Mouse (Mus musculus): ENCODE results near the gene Lrrc41. TPM values are rescaled to one million over a fixed set of nuclear protein-coding genes. Genes with fewer than 3 reads are reported as not detected.

Gene Lrrc41
- total RNA-seq (2021), result 10 to 100 TPM; 42.3 to 43.7 TPM

GRCm38 (mm10) chr4:116074861-116075620, at the start of gene Lrrc41, which contains the start of gene Uqcrh:
TSS of gene Lrrc41 (plus strand) at chr4:116075269.
TSS of gene Uqcrh (minus strand) at chr4:116075071.
- intact Hi-C loops (cut with DNase I), result no loop called here

DNA sequence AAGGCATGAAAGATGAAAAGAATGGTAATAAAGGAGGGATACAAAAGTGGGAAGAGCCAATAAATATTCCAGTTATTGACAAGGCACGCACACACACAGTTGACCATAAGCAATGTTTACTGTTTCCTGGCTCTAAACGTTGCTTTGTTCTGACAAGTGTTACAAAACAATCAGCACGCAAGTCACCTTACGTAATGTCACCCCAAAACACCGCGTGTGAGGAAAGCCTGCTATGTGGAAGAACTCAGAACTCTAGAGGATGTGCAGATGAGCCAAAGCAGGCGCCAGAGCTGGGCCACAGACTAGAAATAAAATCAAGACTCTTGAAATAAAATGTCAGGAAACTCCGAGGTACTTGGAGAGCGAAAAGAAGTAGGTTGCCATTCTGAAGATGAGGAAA, 42.2 kb upstream of the Lrrc41 start:
- intact Hi-C loops (cut with DNase I), result loop anchor here (1.0 kb wide), 1 partner anchor 17 kb away; no protein-coding TSS in a partner anchor
- no peak for DNase-seq (ENCODE audit: low spot score in 2 of 2)

More at GRCm38 (mm10) chr4:116074861-116075620, at the start of gene Lrrc41, which contains the start of gene Uqcrh:
- DNase-seq (ENCODE audit: low spot score in 2 of 2), result peak; percentile 95 to 96

GRCm38 (mm10) chr4:116033374-116033773, 41.7 kb upstream of the Lrrc41 start:
- peak; percentile 59 to 71 for DNase-seq (ENCODE audit: low spot score in 2 of 2)

GRCm38 (mm10) chr4:116040466-116040865, 34.6 kb upstream of the Lrrc41 start:
- DNase-seq (ENCODE audit: low spot score in 2 of 2), result no peak
- intact Hi-C loops (cut with DNase I), result no loop called here

More at GRCm38 (mm10) chr4:116033374-116033773, 41.7 kb upstream of the Lrrc41 start:
- intact Hi-C loops (cut with DNase I), result loop anchor here (1.0 kb wide), 1 partner anchor 17 kb away; no protein-coding TSS in a partner anchor

- intact Hi-C loops (cut with DNase I), result no loop called here
Observed at GRCm38 (mm10) chr4:116042186-116042585, 32.9 kb upstream of the Lrrc41 start.

GRCm38 (mm10) chr4:116046604-116047003, 28.5 kb upstream of the Lrrc41 start:
- DNase-seq (ENCODE audit: low spot score in 2 of 2), result no peak
- intact Hi-C loops (cut with DNase I), result no loop called here

More at GRCm38 (mm10) chr4:116042186-116042585, 32.9 kb upstream of the Lrrc41 start:
- DNase-seq (ENCODE audit: low spot score in 2 of 2), result no peak

DNA sequence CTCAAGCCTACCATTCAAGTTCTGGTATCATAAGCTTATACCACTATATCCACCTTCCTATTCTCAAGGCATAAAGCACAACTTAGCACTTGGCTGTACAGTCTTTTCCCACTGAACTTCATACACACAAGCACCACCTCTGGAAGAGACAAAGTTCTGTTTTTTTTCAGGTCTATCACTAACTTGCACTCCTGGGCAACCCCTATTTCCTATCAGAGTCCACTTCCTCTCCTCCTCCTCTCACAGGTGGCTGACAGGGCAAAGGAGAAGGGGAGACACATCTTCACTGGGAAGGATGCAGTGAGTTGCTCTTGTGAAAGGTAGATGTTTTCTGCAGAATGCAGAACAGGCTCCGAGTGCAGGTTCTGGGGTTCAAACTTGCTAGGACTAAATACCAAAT, 27.4 kb upstream of the Lrrc41 start:
- no peak for DNase-seq (ENCODE audit: low spot score in 2 of 2)
- intact Hi-C loops (cut with DNase I), result no loop called here

DNA sequence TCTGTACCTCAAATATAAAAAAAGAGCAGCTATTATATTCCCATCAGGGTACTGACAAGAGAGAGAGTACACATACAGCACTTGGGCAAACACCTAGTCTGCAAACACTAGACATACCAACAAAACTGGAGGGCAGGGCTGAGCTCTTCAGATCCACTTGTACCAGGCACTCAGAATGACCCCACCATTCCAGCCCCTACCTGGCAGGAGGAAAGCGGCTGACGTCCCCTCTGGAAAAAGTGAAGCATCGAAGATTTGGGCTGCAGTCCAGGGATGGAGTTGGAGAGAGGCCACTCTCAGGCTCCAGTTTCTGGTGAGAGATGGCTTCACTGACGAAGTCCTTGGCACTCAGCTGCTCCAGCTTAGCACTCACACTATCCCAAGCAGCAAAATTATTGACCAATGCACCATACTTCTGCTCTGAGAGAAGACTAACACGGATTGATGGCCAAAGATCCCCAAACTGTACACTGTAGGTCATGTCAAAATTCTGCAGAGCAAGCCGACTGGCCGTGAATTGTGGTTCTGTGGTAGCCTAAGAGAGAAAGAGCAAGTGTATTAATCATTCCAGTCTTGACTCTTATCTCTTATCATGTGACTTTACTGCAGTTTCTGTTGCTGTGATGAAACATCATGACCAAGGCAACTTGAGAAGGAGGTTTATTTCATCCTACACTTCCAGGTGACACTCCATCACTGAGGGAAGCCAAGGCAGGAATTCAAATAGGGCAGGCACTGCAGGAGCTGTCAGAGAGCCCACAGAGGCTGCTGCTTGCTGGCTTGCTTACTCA, 26.7 kb upstream of the Lrrc41 start:
- intact Hi-C loops (cut with DNase I), result no loop called here

DNA sequence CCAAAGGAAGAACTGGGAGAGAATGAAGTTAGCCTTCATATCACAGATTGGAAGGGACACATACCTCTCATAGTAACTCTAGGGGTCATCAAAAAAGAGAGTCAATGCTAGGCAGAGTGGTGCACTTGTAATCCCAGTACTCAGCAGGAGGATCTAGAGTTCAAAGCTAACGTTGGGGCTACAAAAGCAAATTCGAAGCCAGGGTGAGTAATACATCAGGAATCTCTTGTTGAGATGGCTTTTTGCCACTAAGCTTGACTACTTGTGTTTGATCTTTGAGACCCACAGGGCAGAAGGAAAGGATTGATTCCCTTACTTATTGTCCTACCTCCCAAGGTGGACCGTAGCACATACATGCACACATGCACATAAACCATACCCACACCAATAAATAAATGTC, 25.9 kb upstream of the Lrrc41 start:
- DNase-seq (ENCODE audit: low spot score in 2 of 2), result no peak
- intact Hi-C loops (cut with DNase I), result no loop called here

More for the DNA sequence above, 26.7 kb upstream of the Lrrc41 start:
- no peak for DNase-seq (ENCODE audit: low spot score in 2 of 2)

DNA sequence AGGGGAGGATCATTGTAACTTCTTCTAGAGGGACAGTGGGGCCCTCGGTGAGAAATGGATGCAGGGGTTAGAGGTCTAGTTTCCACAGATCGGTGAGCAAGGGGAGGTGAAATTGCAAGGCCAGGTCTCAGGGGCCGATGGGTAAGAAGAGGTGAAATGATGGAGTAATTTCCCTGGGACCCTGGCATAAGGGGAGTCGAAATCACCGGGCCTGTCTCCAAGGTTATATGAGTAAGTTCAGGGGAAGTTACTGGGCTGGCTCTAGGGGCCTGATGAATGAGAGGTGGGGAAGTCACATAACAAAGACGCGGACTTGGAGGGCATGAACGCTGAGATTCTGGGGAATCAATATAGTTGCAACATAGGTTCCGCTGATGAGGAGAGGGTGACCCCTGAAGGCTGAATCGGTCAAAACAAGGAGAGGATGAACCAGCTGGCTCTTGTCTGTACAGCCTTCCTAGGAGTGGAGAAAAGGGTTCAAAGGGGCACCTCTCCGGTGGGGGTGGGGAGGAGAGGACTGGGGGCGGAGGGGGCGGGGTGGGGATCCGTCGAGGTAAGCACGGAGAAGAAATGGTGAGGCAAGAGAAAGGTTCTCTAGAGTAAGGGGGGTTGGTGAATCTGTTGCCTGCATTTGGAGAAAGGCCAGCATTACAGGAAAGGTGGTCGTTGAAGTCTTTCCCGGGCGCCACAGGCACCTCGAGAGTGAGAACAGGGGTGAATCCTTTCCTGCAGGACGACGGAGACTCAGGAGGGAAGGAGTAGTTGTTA, 22.4 kb upstream of the Lrrc41 start:
- DNase-seq (ENCODE audit: low spot score in 2 of 2), result no peak
- intact Hi-C loops (cut with DNase I), result loop anchor here (2.0 kb wide), 1 partner anchor 46 kb away; no protein-coding TSS in a partner anchor

DNA sequence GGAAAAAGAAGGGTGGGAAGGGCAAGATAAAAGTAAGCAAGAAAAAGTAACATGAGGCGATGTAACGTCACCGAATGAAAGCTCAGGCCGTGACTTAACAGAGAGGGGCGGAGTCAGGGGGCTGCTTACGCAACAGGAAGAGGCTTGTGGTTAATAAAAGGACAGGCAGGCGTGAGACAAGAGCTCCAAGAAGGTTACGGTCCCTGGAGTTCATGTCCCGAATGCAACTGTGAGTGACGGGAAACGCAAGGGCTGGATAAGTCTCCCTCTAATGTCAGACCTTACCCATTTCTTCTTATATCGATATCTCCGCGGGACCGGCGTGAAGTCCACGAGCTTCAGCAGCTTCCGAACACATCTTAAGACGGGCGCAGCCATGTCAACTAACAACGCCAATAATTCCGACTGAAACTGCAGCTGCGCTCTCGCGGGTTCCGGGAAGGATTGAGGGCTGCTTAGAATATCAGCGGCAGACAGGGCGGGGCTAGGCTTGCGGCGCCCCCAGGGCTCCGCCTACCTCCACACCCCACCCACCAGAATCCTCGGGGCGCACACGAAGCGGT, 21.6 kb upstream of the Lrrc41 start, which contains the start of gene Nsun4:
Nsun4 (minus strand) TSS at position 478 of the 563 bp plus-strand sequence.
- DNase-seq (ENCODE audit: low spot score in 2 of 2), result peak; percentile 90 to 91
- intact Hi-C loops (cut with DNase I), result loop anchor here (2.0 kb wide), 1 partner anchor 47 kb away; no protein-coding TSS in a partner anchor

DNA sequence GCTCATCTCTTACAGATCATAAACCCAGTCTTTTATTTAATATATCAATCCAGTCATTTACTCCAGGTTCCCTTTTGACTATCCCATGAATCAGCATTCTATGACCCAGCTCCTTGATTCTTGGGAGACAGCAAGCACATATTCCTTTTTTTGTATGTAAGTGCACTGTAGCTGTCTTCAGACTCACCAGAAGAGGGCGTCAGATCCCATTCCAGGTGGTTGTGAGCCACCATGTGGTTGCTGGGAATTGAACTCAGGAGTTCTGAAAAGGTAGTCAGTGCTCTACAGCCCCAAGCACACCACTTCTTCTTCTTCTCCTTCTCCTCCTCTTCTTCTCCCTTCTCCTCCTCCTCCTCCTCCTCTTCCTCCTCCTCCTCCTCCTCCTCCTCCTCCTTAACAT, 17.5 kb upstream of the Lrrc41 start:
- intact Hi-C loops (cut with DNase I), result no loop called here
- DNase-seq (ENCODE audit: low spot score in 2 of 2), result no peak

DNA sequence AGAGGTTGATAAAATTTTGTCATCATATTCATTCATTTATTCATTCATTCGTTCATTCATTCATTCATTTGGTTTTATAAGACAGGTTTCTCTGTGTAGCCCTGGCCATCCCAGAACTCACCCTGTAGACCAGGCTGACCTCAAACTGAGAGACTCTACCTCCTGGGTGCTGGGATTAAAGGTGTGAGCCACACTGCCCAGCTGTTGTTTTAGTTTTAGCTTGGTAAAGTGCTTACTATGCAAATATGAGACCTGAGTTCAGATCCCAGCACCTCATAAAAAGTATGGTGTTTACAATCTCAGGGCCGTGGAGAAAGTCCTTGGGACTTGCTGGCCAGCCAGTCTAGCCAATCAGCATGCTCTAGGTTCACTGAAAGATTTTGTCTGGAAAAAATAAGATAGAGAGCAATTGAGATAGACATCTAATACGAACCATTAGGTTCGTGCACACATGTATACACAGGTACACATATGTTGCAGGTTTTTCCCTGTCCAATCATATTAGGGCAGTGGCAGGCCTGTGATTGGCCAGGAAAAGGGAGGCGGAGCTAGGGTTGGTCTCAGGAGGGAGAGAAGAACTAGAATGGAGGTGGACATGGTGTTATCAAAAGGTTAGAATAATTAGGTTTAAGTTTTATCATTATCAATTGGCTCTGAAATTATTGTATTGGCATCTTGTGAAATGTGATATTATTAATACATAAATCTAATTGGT, 15.9 kb upstream of the Lrrc41 start:
- intact Hi-C loops (cut with DNase I), result no loop called here
- DNase-seq (ENCODE audit: low spot score in 2 of 2), result no peak

GRCm38 (mm10) chr4:116063855-116064254, 11.2 kb upstream of the Lrrc41 start:
- intact Hi-C loops (cut with DNase I), result no loop called here
- no peak for DNase-seq (ENCODE audit: low spot score in 2 of 2)

DNA sequence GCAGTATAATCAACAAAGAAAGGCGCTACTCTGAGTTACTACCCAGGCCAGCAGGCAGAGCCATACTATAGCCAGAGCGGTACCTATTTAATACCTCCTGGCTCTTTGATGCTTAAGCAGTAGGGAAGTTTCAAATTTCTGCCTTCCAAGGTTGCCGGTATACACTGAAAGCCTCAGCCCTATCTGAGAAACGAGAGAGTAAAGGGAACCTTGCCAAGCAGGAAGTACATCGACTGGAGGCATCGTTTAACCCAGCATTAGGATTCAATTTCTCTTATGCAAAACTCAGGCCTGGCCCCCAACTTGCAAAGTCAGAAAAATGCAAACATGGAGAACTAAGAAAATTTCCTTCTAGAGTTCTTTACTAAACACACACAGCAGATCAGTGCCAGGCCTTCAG, 5.0 kb upstream of the Lrrc41 start:
- intact Hi-C loops (cut with DNase I), result no loop called here
- DNase-seq (ENCODE audit: low spot score in 2 of 2), result no peak

GRCm38 (mm10) chr4:116073146-116073545, 1.9 kb upstream of the Lrrc41 start:
- intact Hi-C loops (cut with DNase I), result no loop called here
- DNase-seq (ENCODE audit: low spot score in 2 of 2), result no peak

GRCm38 (mm10) chr4:116074145-116074675, 859 bp upstream of the Lrrc41 start:
- no peak for DNase-seq (ENCODE audit: low spot score in 2 of 2)
- intact Hi-C loops (cut with DNase I), result no loop called here

DNA sequence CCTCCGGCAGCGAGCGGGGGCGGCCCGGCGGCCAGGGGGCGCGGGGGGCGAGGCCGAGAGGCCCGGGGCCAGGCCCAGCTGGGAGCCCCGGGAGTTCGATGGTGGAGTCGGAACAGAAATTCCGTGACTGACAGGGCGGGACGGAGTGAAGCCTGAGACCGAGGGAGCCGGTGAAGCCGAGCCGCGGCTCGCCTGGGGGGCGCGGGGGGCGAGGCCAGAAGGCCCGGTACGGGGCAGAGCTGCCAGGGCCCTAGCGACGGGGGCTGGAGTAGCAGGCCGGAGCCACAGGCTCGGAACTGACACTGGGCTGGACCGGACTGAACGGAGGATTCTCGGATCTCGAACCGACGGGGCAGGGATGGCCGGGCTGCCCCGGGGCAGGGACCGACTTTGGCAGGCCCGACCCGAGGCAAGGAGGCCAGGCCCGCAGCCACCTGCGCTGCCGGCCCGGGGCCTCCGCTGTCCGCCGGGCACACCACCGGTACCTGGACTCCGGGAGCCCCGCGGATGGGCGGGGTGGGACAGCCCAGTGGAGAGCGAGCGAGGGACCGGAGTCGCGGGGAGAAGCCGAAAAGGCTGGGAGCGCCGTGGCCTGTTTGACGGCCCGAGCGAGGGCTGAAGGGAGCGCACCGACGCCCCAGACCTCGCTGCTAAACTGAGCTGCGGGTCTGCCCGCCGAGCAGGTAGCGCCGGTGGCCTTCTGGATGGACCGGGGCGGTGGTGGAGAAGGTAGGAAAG, 731 bp downstream of the Lrrc41 start:
- intact Hi-C loops (cut with DNase I), result no loop called here
- DNase-seq (ENCODE audit: low spot score in 2 of 2), result peak; percentile 67 to 73
